Mouse (Mus musculus) embryonic fibroblast, embryonic 13.5 days (primary cell): ENCODE results near the gene Cnn3. TPM values are rescaled to one million over a fixed set of nuclear protein-coding genes. Genes with fewer than 3 reads are reported as not detected.

Experiments
- H3K27ac ChIP-seq: 2 replicates; pipeline ENCODE4 v1.5.1; 2012; ENCODE audit warnings: low read length, control low read depth, inconsistent platforms; ENCODE audit not compliant: insufficient read depth
- H3K4me1 ChIP-seq: 2 replicates; pipeline ENCODE4 v1.6.1; 2011; ENCODE audit warnings: low read length; ENCODE audit not compliant: control insufficient read depth, insufficient read depth
- H3K4me3 ChIP-seq: 2 replicates; pipeline ENCODE4 v1.5.1; 2011; ENCODE audit warnings: mild to moderate bottlenecking, control low read depth, low read length; ENCODE audit not compliant: insufficient read depth
- CTCF ChIP-seq: IDR thresholded peaks from 2 replicates; pipeline ENCODE4 v1.5.1; 2011; ENCODE audit warnings: mild to moderate bottlenecking, control low read depth, low read length, moderate library complexity, borderline replicate concordance; ENCODE audit not compliant: insufficient read depth
- POLR2A ChIP-seq: IDR thresholded peaks from 2 replicates; pipeline ENCODE4 v1.6.1; 2011; ENCODE audit warnings: low read depth, mild to moderate bottlenecking, control low read depth, low read length, moderate library complexity
- polyA plus RNA-seq: library from polyadenylated mRNA; stranded (reverse); fragments of >200 nt; gene quantifications from 2 replicates; pipeline ENCODE4 v1.2.4, GENCODE M21; 2011; ENCODE audit warnings: low read depth; ENCODE audit not compliant: missing spikeins, insufficient read length

The Cnn3 gene
- polyA plus RNA-seq, 1 experiment, result 720 TPM

DNA sequence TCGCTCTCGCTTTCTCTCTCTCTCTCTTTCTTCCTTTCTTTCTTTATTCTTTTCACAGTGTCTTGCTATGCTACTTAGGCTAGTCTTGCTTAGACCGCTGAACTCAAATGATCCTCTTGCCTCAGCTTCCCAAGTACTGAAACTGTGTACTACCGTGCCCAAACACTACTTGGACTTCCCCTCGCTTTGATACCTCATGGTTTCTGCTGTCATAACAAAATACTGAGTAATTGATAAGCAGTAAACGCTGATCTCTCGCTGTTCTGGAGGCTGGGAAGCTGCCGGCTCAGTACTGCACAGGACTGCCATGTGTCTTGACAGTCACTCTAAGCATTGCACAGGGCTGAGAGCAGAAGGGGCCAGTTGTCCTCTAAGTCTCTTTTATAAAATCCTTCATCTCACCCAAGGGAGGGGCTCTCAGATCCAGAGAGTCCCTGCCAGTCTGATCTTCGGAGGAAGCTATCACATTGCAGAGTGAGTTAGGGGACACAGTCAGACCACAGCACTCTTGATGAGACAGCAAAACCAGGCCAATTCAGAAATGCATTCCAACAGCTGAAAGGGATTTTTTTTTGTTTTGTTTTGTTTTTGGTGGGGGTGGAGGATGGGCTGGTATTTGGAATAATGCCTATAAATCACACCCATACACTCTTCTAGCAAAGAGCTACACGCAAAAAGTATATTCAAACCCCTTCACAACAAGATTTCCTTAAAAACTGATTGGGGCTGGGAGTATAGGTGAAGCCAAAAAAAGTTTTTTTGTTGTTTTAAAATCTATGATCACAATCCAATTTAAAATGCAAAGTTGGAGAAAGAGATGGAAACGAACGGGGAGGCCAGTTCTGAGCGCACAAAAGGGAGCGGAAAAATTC lies 8.7 kb upstream of the Cnn3 start:
- TF ChIP-seq POLR2A (no peak), CTCF (no peak)
- Histone ChIP-seq H3K27ac (no peak overlapping the region), H3K4me1 (no peaks in the 10 kb centered on the region)

DNA sequence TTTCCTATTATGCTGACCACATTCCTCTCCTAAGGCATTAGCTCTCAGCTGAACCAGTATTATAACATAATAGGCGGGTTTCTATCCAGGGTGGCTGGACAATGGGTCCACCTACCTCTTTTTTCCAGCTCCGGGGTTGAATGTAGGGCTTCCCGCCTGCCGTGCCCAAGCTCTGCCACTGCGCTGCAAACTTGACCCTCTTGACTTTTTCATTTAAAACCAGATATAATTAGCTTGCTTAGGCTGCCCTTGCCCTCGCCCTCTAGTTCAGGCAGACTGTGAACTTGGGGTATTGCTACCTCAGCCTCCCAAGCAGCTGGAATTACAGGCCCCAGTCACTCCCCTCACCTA lies 8.1 kb upstream of the Cnn3 start:
- no peak overlapping the region for H3K4me3 ChIP-seq
- H3K27ac ChIP-seq, result peak overlapping the region; percentile 42; the same call in 1 of the 2 replicates
- TF ChIP-seq POLR2A, result no peak
- TF ChIP-seq CTCF, result no peak
- H3K4me1 ChIP-seq, result no peaks in the 10 kb centered on the region

More for the DNA sequence above, 8.7 kb upstream of the Cnn3 start:
- H3K4me3 ChIP-seq, result no peak overlapping the region

DNA sequence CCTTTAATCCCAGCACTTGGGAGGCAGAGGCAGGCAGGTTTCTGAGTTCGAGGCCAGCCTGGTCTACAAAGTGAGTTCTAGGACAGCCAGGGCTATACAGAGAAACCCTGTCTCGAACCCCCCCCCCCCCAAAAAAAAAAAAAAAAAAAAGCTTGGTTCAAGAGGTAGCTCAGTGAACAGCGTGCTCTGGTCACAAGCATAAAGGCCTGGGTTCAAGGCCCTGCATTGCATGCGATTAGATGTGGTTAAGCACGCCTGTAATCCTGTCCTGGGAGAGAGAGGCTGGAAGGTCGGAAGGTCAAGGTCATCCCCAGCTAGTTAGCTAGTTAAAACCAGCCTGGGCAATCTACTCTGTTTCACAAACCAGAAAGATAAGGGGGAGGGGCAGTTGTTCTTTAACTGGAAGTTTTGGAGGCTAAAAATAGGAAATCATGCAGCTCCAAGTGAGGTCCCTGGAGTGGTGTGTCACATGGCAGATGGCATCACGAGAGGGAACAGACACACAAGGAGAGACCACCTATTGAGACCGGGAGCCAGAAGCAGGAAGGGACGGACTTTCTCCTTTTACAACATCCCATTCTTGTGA lies 7.4 kb upstream of the Cnn3 start:
- Histone ChIP-seq H3K27ac (no peak overlapping the region), H3K4me1 (no peaks in the 10 kb centered on the region), H3K4me3 (no peak overlapping the region)
- TF ChIP-seq CTCF, result no peak
- TF ChIP-seq POLR2A, result no peak

DNA sequence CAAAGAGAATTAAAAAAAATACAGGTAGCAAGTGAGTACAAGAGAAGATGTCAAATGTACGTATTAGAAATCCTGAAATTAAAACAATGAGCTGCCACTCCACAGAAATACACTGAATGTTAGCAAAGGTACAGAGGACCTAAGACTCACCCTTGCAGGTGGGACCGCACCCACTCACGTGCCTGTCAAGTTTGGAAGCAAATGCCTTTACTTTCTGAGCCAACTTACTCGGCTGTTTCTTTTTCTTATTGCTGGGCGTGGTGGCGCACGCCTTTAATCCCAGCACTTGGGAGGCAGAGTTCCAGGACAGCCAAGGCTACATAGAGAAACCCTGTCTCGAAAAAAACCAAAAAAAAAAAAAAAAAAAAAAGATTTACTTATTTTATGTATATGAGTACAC lies 3.9 kb upstream of the Cnn3 start:
- TF ChIP-seq POLR2A (no peak), CTCF (no peak)
- H3K27ac ChIP-seq, result no peak overlapping the region
- no peak overlapping the region for H3K4me3 ChIP-seq
- H3K4me1 ChIP-seq, result peaks cover 3% of the 10 kb centered on the region

DNA sequence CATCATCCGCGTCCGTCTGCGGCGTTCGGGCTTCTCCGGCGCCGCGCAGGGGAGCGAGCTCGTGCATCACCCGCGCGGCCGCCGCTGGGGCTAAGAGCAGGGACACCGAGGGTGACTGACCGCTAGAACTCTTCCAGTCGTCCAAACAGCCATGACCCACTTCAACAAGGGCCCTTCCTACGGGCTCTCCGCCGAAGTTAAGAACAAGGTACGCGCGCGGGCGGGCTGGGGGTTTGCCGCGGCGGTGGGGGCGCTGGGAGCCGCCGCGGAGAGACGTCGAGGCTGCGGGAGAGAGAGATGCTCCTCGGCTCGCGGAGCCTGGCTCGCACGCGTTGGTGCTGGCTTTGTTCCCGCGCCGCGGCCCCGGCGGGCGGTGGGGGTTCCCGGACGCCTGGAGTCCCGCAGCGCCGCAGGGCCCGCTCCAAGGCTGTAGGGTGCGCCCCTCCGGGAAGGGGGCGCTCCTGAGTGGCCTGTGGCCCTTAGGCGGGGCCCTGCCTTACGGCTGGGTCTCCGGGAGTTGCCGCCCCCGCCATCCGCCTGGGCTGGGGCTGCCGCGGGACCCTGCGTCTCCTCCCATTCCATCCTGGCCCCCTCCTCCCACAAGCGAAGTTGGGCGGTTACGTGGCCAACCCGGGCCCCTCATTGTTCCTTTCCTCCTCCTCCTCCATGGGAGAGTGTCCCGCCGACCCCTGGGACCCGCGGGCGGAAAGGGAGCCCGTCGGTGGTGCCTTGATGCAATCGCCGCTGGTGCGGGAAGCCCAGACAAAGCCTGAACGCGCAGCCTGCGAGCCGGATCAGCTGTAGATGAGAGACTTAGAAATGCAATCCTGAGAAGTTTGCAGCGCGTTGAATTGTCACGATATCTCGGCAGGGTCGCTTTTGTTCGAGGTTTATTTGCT lies 573 bp downstream of the Cnn3 start:
- H3K4me1 ChIP-seq, result peaks cover 4% of the 10 kb centered on the region
- peak overlapping the region; percentile 80 for H3K4me3 ChIP-seq
- peak overlapping the region; percentile 95 for H3K27ac ChIP-seq
- TF ChIP-seq CTCF, result 0 out of 2 replicates have a peak, but pooled peaks have one; percentile 13
- TF ChIP-seq POLR2A, result peak; percentile 61

DNA sequence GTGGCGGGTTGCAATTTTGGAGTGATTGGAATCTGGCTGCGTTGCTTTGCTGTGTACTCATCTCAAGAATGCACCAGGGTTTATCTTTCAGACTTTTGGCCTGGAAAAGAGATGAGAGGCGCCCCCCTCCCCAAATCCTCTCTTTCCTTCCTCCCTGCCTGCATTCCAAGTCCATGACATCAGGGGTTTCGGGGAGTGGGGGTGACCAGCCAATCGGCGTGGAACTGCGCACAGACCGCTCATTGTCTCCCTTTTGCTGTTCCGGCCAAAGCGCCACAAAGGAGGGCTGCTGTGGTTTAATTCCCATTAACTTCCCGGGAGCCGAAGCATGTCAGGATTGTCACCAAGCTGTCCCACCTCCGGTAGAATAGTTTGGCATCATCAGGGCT lies 1.2 kb downstream of the Cnn3 start:
- Histone ChIP-seq H3K4me3 (peak overlapping the region; percentile 80), H3K27ac (peak overlapping the region; percentile 95), H3K4me1 (peaks cover 9% of the 10 kb centered on the region)
- TF ChIP-seq POLR2A (peak; percentile 74), CTCF (no peak)

DNA sequence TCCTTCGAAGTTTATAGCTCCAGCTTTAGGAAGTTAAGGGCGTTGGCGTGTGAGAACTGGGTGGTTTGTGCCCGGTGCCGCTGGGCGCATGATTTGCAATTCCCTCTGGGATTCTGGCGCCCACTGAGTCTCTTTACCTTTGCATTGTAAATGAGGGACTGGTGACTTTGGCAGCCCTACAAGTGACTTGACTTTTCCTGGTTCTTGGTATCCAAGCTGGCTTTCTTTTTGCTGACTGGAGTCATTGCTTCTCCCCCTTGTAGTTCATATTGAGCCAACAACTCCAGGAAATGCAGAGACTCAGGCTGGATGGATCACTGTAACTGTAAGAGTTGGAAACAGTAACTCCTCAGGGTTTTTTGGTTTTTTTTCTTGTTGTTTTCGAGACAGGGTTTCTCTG lies 1.9 kb downstream of the Cnn3 start:
- H3K27ac ChIP-seq, result peak overlapping the region; percentile 95
- TF ChIP-seq POLR2A, result peak; percentile 17; the same call in 1 of the 2 replicates
- no peak for TF ChIP-seq CTCF
- H3K4me3 ChIP-seq, result peak overlapping the region; percentile 80
- H3K4me1 ChIP-seq, result peaks cover 9% of the 10 kb centered on the region

DNA sequence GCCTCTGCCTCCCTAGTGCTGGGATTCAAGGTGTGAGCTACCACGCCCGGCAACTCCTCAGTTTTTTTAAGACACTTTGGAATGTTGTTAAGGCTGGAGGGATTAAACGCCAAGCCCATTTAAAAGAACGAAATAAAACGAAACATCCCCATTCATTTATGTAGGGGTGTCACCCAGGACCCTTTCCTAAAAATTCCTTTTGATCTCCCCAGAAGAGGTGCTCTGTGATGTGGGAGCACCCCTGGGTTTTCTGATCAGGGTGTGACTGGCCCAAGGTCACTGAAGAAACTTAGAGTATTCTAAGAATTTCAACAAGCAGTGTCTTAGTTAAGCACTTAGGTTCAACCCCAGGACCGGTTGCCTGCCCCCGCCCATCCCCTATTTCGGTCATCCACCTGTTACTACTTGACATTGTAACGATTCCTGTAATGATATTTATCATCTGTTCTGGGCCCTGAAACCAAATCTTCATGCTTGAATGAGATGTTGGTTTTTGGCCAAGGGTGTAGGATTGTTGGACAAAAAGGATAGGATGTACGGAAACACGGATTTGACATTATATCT lies 2.5 kb downstream of the Cnn3 start:
- Histone ChIP-seq H3K27ac (peak overlapping the region; percentile 95), H3K4me1 (peaks cover 14% of the 10 kb centered on the region), H3K4me3 (peak overlapping the region; percentile 80)
- no peak for TF ChIP-seq POLR2A
- no peak for TF ChIP-seq CTCF

DNA sequence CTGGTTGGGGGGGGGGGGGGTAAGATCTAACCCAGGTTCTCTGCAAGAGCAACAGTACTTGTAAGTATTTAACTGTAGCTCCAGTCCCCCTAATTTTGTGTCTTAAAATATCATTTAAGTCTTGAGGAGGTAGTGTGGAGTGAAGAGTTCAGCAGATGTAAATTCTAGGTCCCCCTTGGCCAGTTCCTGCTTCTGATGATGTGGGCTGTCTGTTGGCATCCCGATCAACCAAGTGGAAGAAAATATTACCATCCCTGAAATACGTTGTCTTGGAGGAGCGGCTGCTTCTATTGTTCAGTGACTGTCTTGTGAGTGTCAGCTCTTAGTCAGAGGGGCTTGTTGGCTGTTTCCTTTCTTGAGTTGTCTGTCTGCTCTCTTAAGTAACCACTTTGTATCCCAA lies 3.2 kb downstream of the Cnn3 start:
- Histone ChIP-seq H3K27ac (no peak overlapping the region), H3K4me3 (peak overlapping the region; percentile 80)

More for the DNA sequence above, 3.2 kb downstream of the Cnn3 start:
- TF ChIP-seq POLR2A, result no peak
- no peak for TF ChIP-seq CTCF
- peaks cover 17% of the 10 kb centered on the region for H3K4me1 ChIP-seq
